Mouse (Mus musculus) heart, postnatal 25 days (tissue): Measurements from ENCODE around the gene Lgals1. TPM values are rescaled to one million over a fixed set of nuclear protein-coding genes. Genes with fewer than 3 reads are reported as not detected.

Experiments
- DNase-seq: peaks from one replicate; pipeline ENCODE4 v3.0.0; 2022; ENCODE audit warnings: low spot score
- intact Hi-C: fragments of 180-260 bp; cut with DNase I; formaldehyde crosslinking; loops from one replicate; pipeline ENCODE4 v1.15.1; 2025
- total RNA-seq, 2 experiments: library from RNA; stranded (reverse); gene quantifications; 2 replicates each; pipeline ENCODE4 v1.2.3; 2021

Gene Lgals1
- total RNA-seq, 2 experiments from 2014 or later: 188 to 192 TPM

- no peak for DNase-seq
- intact Hi-C loops: loop anchor here (5.0 kb wide), 1 partner anchor 164 kb away; no protein-coding TSS in a partner anchor
These were observed 23.3 kb upstream of the Lgals1 start for GRCm38 (mm10) chr15:78903243-78903642.

GRCm38 (mm10) chr15:78908399-78908798 lies 18.1 kb upstream of the Lgals1 start:
- intact Hi-C loops: no loop called here
- DNase-seq: no peak

- no peak for DNase-seq
- intact Hi-C loops: no loop called here
These were observed 17.5 kb upstream of the Lgals1 start for GRCm38 (mm10) chr15:78908982-78909381.

GRCm38 (mm10) chr15:78912040-78912439 lies 14.5 kb upstream of the Lgals1 start:
- intact Hi-C loops: no loop called here
- no peak for DNase-seq

- intact Hi-C loops: no loop called here
- DNase-seq: peak; percentile 87
These were observed 12.9 kb upstream of the Lgals1 start, which contains the start of gene Pdxp for GRCm38 (mm10) chr15:78913632-78914090. Gene Pdxp (plus strand): TSS chr15:78913919.

- intact Hi-C loops: no loop called here
- DNase-seq: no peak
These were observed 12.3 kb upstream of the Lgals1 start for GRCm38 (mm10) chr15:78914091-78914822.

- intact Hi-C loops: loop anchor here (1.0 kb wide), 2 partner anchors 16 to 28 kb away; no protein-coding TSS in a partner anchor
- no peak for DNase-seq
These were observed 11.5 kb upstream of the Lgals1 start for GRCm38 (mm10) chr15:78914823-78915659.

GRCm38 (mm10) chr15:78915660-78916017 lies 10.9 kb upstream of the Lgals1 start:
- intact Hi-C loops: loop anchor here (1.0 kb wide), 3 partner anchors 16 to 48 kb away; no protein-coding TSS in a partner anchor

GRCm38 (mm10) chr15:78916052-78916826 lies 10.3 kb upstream of the Lgals1 start:
- intact Hi-C loops: loop anchor here (1.0 kb wide), 1 partner anchor 47 kb away; no protein-coding TSS in a partner anchor

More at GRCm38 (mm10) chr15:78915660-78916017, 10.9 kb upstream of the Lgals1 start:
- DNase-seq: peak; percentile 58

GRCm38 (mm10) chr15:78918126-78918525 lies 8.4 kb upstream of the Lgals1 start:
- DNase-seq: no peak
- intact Hi-C loops: no loop called here

More at GRCm38 (mm10) chr15:78916052-78916826, 10.3 kb upstream of the Lgals1 start:
- DNase-seq: no peak

- DNase-seq: no peak
- intact Hi-C loops: no loop called here
These were observed 6.6 kb upstream of the Lgals1 start for GRCm38 (mm10) chr15:78919914-78920313.

GRCm38 (mm10) chr15:78922700-78923099 lies 3.8 kb upstream of the Lgals1 start:
- DNase-seq: no peak
- intact Hi-C loops: no loop called here

GRCm38 (mm10) chr15:78923585-78923984 lies 2.9 kb upstream of the Lgals1 start:
- no peak for DNase-seq
- intact Hi-C loops: no loop called here

GRCm38 (mm10) chr15:78925129-78925528 lies 1.4 kb upstream of the Lgals1 start:
- intact Hi-C loops: no loop called here
- DNase-seq: no peak

GRCm38 (mm10) chr15:78927021-78927787 lies 679 bp downstream of the Lgals1 start:
- DNase-seq: no peak
- intact Hi-C loops: no loop called here

- DNase-seq: peak; percentile 73
- intact Hi-C loops: no loop called here
These were observed 1.4 kb downstream of the Lgals1 start for GRCm38 (mm10) chr15:78927788-78928457.

GRCm38 (mm10) chr15:78928539-78928938 lies 2.0 kb downstream of the Lgals1 start:
- intact Hi-C loops: no loop called here

GRCm38 (mm10) chr15:78930192-78930706 lies 3.7 kb downstream of the Lgals1 start:
- intact Hi-C loops: no loop called here
- DNase-seq: no peak

More at GRCm38 (mm10) chr15:78928539-78928938, 2.0 kb downstream of the Lgals1 start:
- no peak for DNase-seq
